Mouse (Mus musculus) neural tube, embryonic 13.5 days (tissue): ENCODE data around the gene Nkx2-9. TPM values are rescaled to one million over a fixed set of nuclear protein-coding genes. Genes with fewer than 3 reads are reported as not detected.

Experiments
- ATAC-seq: fragments of 200-750 bp; cut with Nextera tagmentation; 2 replicates; pipeline ENCODE4 v1.8.0; 2017; ENCODE audit warnings: low read depth, mild to moderate bottlenecking, moderate TSS enrichment, moderate library complexity
- H3K27ac ChIP-seq: fragments of 300-500 bp; sonication (generic); replicated peaks from 2 replicates; pipeline ENCODE4 v1.5.1; 2015; ENCODE audit warnings: moderate library complexity, mild to moderate bottlenecking, inconsistent platforms
- H3K27me3 ChIP-seq: fragments of 300-500 bp; sonication (generic); 2 replicates; pipeline ENCODE4 v1.6.1; 2015; ENCODE audit warnings: mild to moderate bottlenecking, inconsistent platforms
- H3K36me3 ChIP-seq: fragments of 300-500 bp; sonication (generic); 2 replicates; pipeline ENCODE4 v1.6.1; 2015; ENCODE audit warnings: mild to moderate bottlenecking, inconsistent platforms
- H3K4me1 ChIP-seq: fragments of 300-500 bp; sonication (generic); replicated peaks from 2 replicates; pipeline ENCODE4 v1.6.1; 2015; ENCODE audit warnings: inconsistent platforms
- H3K4me2 ChIP-seq: fragments of 300-500 bp; sonication (generic); 2 replicates; pipeline ENCODE4 v1.6.1; 2015; ENCODE audit warnings: inconsistent platforms, mild to moderate bottlenecking, moderate library complexity
- H3K4me3 ChIP-seq: fragments of 300-500 bp; sonication (generic); 2 replicates; pipeline ENCODE4 v1.5.1; 2015; ENCODE audit warnings: mild to moderate bottlenecking, inconsistent platforms
- H3K9ac ChIP-seq: fragments of 300-500 bp; sonication (generic); 2 replicates; pipeline ENCODE4 v1.6.1; 2015; ENCODE audit warnings: moderate library complexity, mild to moderate bottlenecking, inconsistent platforms
- H3K9me3 ChIP-seq: fragments of 300-500 bp; sonication (generic); 2 replicates; pipeline ENCODE4 v1.6.1; 2016; ENCODE audit warnings: inconsistent platforms
- WGBS: fragments of 180-500 bp; shearing (Covaris S2); methylation state at CpG from one replicate; pipeline ENCODE4 v1.1.7; 2015; 5-methylcytosine and 5-hydroxymethylcytosine counted together
- polyA plus RNA-seq: library from polyadenylated mRNA; unstranded; fragments of >200 nt; fragmentation: Nextera tagmentation; extraction: Ambion mirVana; gene quantifications from 2 replicates; pipeline ENCODE4 v1.2.1, GENCODE M21; 2015

Nkx2-9 gene
- polyA plus RNA-seq, 1 experiment from 2014 or later: not detected

GRCm38 (mm10) chr12:56591722-56592121 is 21.4 kb downstream of the Nkx2-9 start:
- Histone ChIP-seq H3K4me3 (no peak overlapping the region), H3K9ac (no peak overlapping the region), H3K9me3 (no peaks in the 10 kb centered on the region), H3K4me1 (no peaks in the 10 kb centered on the region), H3K27ac (no peak overlapping the region), H3K27me3 (peaks cover 64% of the 10 kb centered on the region), H3K4me2 (no peak overlapping the region), H3K36me3 (no peaks in the 10 kb centered on the region)
- WGBS: 14% methylated on average over 4 of the region's 4 CpGs
- ATAC-seq: no peak

DNA sequence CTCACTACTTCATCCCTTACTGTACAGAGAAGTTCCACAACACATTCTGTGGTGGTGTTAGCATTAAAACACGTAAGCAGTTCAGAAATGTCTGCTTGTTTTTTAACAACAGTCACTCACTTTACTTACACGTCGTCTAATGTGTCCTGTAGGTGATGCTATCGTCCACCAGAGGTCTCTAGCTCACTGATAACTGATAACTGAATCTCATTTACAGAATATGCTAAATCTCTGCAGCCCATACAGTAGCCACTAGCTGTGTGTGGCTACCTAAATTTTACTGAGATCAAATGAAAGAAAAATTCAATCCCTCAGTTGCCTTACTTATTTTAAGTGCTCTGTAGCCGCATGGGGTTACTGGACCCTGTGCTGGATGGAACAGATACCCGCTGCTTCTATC is 25.3 kb downstream of the Nkx2-9 start:
- 32% methylated on average over 6 of the region's 6 CpGs for WGBS
- H3K9me3 ChIP-seq: no peaks in the 10 kb centered on the region
- peak; percentile 40 for ATAC-seq
- H3K27me3 ChIP-seq: peaks cover 40% of the 10 kb centered on the region
- no peaks in the 10 kb centered on the region for H3K36me3 ChIP-seq
- H3K4me2 ChIP-seq: no peak overlapping the region
- H3K9ac ChIP-seq: no peak overlapping the region
- no peaks in the 10 kb centered on the region for H3K4me1 ChIP-seq
- H3K4me3 ChIP-seq: no peak overlapping the region
- no peak overlapping the region for H3K27ac ChIP-seq

Other genes starting within 250 kb of the Nkx2-9 start
- 0.14 and 0.73 TPM in 2 replicates for gene Nkx2-1, start 76.4 kb downstream of the Nkx2-9 start, polyA plus RNA-seq
- 0.56 and 2.2 TPM in 2 replicates for gene Pax9, start 78.5 kb upstream of the Nkx2-9 start, polyA plus RNA-seq